Mouse (Mus musculus): ENCODE data around the gene Olfr877. TPM values are rescaled to one million over a fixed set of nuclear protein-coding genes. Genes with fewer than 3 reads are reported as not detected.

Gene Olfr877
- polyA plus RNA-seq (2015; fragmentation: Nextera tagmentation; extraction: Ambion mirVana): not detected in 2 replicates

- 84% methylated on average over 4 of the region's 4 CpGs for WGBS
- H3K36me3 ChIP-seq (ENCODE audit: poor library complexity, severe bottlenecking): no peaks in the 10 kb centered on the region
- no peak within 1 kb of the TSS for H3K4me3 ChIP-seq
- ATAC-seq: no peak
- H3K9ac ChIP-seq: no peak within 1 kb of the TSS
- no peaks in the 10 kb centered on the region for H3K27me3 ChIP-seq
- H3K4me2 ChIP-seq: no peak within 1 kb of the TSS
- no peaks in the 10 kb centered on the region for H3K4me1 ChIP-seq
- no peak within 1 kb of the TSS for H3K27ac ChIP-seq
- no peaks in the 10 kb centered on the region for H3K9me3 ChIP-seq (replicated peaks)
Measured at GRCm38 (mm10) chr9:37853969-37854368, at the start of gene Olfr877. TSS of gene Olfr877 (plus strand) at chr9:37854269.

GRCm38 (mm10) chr9:37807235-37807634 lies 46.8 kb upstream of the Olfr877 start:
- no peak overlapping the region for H3K4me2 ChIP-seq
- H3K4me1 ChIP-seq: no peaks in the 10 kb centered on the region
- no peak overlapping the region for H3K9ac ChIP-seq
- ATAC-seq: no peak
- no peaks in the 10 kb centered on the region for H3K27me3 ChIP-seq
- H3K36me3 ChIP-seq (ENCODE audit: poor library complexity, severe bottlenecking): no peaks in the 10 kb centered on the region
- no peak overlapping the region for H3K4me3 ChIP-seq
- H3K9me3 ChIP-seq (replicated peaks): no peaks in the 10 kb centered on the region
- H3K27ac ChIP-seq: no peak overlapping the region

GRCm38 (mm10) chr9:37808456-37808855 lies 45.6 kb upstream of the Olfr877 start:
- no peak for ATAC-seq
- H3K4me1 ChIP-seq: no peaks in the 10 kb centered on the region
- H3K9ac ChIP-seq: no peak overlapping the region
- H3K27ac ChIP-seq: no peak overlapping the region
- no peaks in the 10 kb centered on the region for H3K9me3 ChIP-seq (replicated peaks)
- no peak overlapping the region for H3K4me3 ChIP-seq
- 91% methylated on average over 3 of the region's 3 CpGs for WGBS
- no peaks in the 10 kb centered on the region for H3K27me3 ChIP-seq
- no peak overlapping the region for H3K4me2 ChIP-seq
- H3K36me3 ChIP-seq (ENCODE audit: poor library complexity, severe bottlenecking): no peaks in the 10 kb centered on the region

GRCm38 (mm10) chr9:37808976-37809375 lies 45.1 kb upstream of the Olfr877 start:
- Histone ChIP-seq H3K36me3 (ENCODE audit: poor library complexity, severe bottlenecking) (no peaks in the 10 kb centered on the region), H3K4me2 (no peak overlapping the region), H3K9me3 (replicated peaks) (no peaks in the 10 kb centered on the region), H3K4me1 (no peaks in the 10 kb centered on the region), H3K9ac (no peak overlapping the region), H3K27me3 (no peaks in the 10 kb centered on the region), H3K4me3 (no peak overlapping the region), H3K27ac (no peak overlapping the region)
- WGBS: 76% methylated on average over 2 of the region's 2 CpGs
- no peak for ATAC-seq

GRCm38 (mm10) chr9:37814696-37815095 lies 39.4 kb upstream of the Olfr877 start:
- no peaks in the 10 kb centered on the region for H3K36me3 ChIP-seq (ENCODE audit: poor library complexity, severe bottlenecking)
- ATAC-seq: peak; percentile 43; the same call in 1 of the 2 replicates
- H3K4me2 ChIP-seq: no peak overlapping the region
- H3K27ac ChIP-seq: no peak overlapping the region
- H3K4me1 ChIP-seq: no peaks in the 10 kb centered on the region
- 53% methylated on average over 3 of the region's 3 CpGs for WGBS
- H3K4me3 ChIP-seq: no peak overlapping the region
- H3K9ac ChIP-seq: no peak overlapping the region
- H3K27me3 ChIP-seq: no peaks in the 10 kb centered on the region
- no peaks in the 10 kb centered on the region for H3K9me3 ChIP-seq (replicated peaks)

GRCm38 (mm10) chr9:37829881-37830280 lies 24.2 kb upstream of the Olfr877 start:
- H3K9ac ChIP-seq: no peak overlapping the region
- no peak for ATAC-seq
- no peak overlapping the region for H3K27ac ChIP-seq
- H3K4me1 ChIP-seq: no peaks in the 10 kb centered on the region
- no peaks in the 10 kb centered on the region for H3K36me3 ChIP-seq (ENCODE audit: poor library complexity, severe bottlenecking)
- H3K27me3 ChIP-seq: no peaks in the 10 kb centered on the region
- H3K9me3 ChIP-seq (replicated peaks): no peaks in the 10 kb centered on the region
- no peak overlapping the region for H3K4me2 ChIP-seq
- H3K4me3 ChIP-seq: no peak overlapping the region

GRCm38 (mm10) chr9:37833341-37833740 lies 20.7 kb upstream of the Olfr877 start:
- H3K4me3 ChIP-seq: no peak overlapping the region
- H3K27me3 ChIP-seq: no peaks in the 10 kb centered on the region
- no peaks in the 10 kb centered on the region for H3K36me3 ChIP-seq (ENCODE audit: poor library complexity, severe bottlenecking)
- no peak overlapping the region for H3K27ac ChIP-seq
- H3K9ac ChIP-seq: no peak overlapping the region
- H3K4me1 ChIP-seq: no peaks in the 10 kb centered on the region
- ATAC-seq: no peak
- H3K4me2 ChIP-seq: no peak overlapping the region
- WGBS: 91% methylated on average over 1 of the region's 1 CpGs
- no peaks in the 10 kb centered on the region for H3K9me3 ChIP-seq (replicated peaks)

GRCm38 (mm10) chr9:37849267-37849666 lies 4.8 kb upstream of the Olfr877 start:
- H3K9me3 ChIP-seq (replicated peaks): no peaks in the 10 kb centered on the region
- 93% methylated on average over 2 of the region's 2 CpGs for WGBS

GRCm38 (mm10) chr9:37863325-37863724 lies 9.3 kb downstream of the Olfr877 start:
- 78% methylated on average over 1 of the region's 1 CpGs for WGBS
- ATAC-seq: no peak
- Histone ChIP-seq H3K9ac (no peak overlapping the region), H3K4me2 (no peak overlapping the region), H3K4me1 (no peaks in the 10 kb centered on the region), H3K9me3 (replicated peaks) (no peaks in the 10 kb centered on the region), H3K27me3 (no peaks in the 10 kb centered on the region), H3K27ac (no peak overlapping the region), H3K4me3 (no peak overlapping the region), H3K36me3 (ENCODE audit: poor library complexity, severe bottlenecking) (no peaks in the 10 kb centered on the region)

More at GRCm38 (mm10) chr9:37849267-37849666, 4.8 kb upstream of the Olfr877 start:
- Histone ChIP-seq H3K36me3 (ENCODE audit: poor library complexity, severe bottlenecking) (no peaks in the 10 kb centered on the region), H3K27ac (no peak overlapping the region), H3K27me3 (no peaks in the 10 kb centered on the region), H3K9ac (no peak overlapping the region), H3K4me1 (no peaks in the 10 kb centered on the region), H3K4me3 (no peak overlapping the region), H3K4me2 (no peak overlapping the region)
- ATAC-seq: no peak

- no peak for ATAC-seq
- no peaks in the 10 kb centered on the region for H3K4me1 ChIP-seq
- no peak overlapping the region for H3K9ac ChIP-seq
- no peaks in the 10 kb centered on the region for H3K27me3 ChIP-seq
- H3K9me3 ChIP-seq (replicated peaks): no peaks in the 10 kb centered on the region
- no peak overlapping the region for H3K4me3 ChIP-seq
- no peaks in the 10 kb centered on the region for H3K36me3 ChIP-seq (ENCODE audit: poor library complexity, severe bottlenecking)
- no peak overlapping the region for H3K27ac ChIP-seq
- WGBS: 63% methylated on average over 1 of the region's 1 CpGs
- no peak overlapping the region for H3K4me2 ChIP-seq
Measured at GRCm38 (mm10) chr9:37870246-37870645, 16.2 kb downstream of the Olfr877 start.

- H3K27ac ChIP-seq: no peak overlapping the region
- H3K36me3 ChIP-seq (ENCODE audit: poor library complexity, severe bottlenecking): no peaks in the 10 kb centered on the region
- no peaks in the 10 kb centered on the region for H3K27me3 ChIP-seq
- no peak for ATAC-seq
- no peak overlapping the region for H3K4me2 ChIP-seq
- H3K4me3 ChIP-seq: no peak overlapping the region
- H3K9ac ChIP-seq: no peak overlapping the region
- no peaks in the 10 kb centered on the region for H3K4me1 ChIP-seq
- H3K9me3 ChIP-seq (replicated peaks): no peaks in the 10 kb centered on the region
- WGBS: 84% methylated on average over 1 of the region's 1 CpGs
Measured at GRCm38 (mm10) chr9:37871097-37871496, 17.0 kb downstream of the Olfr877 start.

GRCm38 (mm10) chr9:37871536-37871935 lies 17.5 kb downstream of the Olfr877 start:
- Histone ChIP-seq H3K4me2 (no peak overlapping the region), H3K9me3 (replicated peaks) (no peaks in the 10 kb centered on the region), H3K27me3 (no peaks in the 10 kb centered on the region), H3K4me3 (no peak overlapping the region), H3K27ac (no peak overlapping the region), H3K4me1 (no peaks in the 10 kb centered on the region), H3K9ac (no peak overlapping the region), H3K36me3 (ENCODE audit: poor library complexity, severe bottlenecking) (no peaks in the 10 kb centered on the region)
- 58% methylated on average over 1 of the region's 1 CpGs for WGBS
- no peak for ATAC-seq

- no peaks in the 10 kb centered on the region for H3K4me1 ChIP-seq
- no peak overlapping the region for H3K4me3 ChIP-seq
- no peak overlapping the region for H3K4me2 ChIP-seq
- no peaks in the 10 kb centered on the region for H3K9me3 ChIP-seq (replicated peaks)
- peak; percentile 30; the same call in 1 of the 2 replicates for ATAC-seq
- no peak overlapping the region for H3K9ac ChIP-seq
- no peak overlapping the region for H3K27ac ChIP-seq
- WGBS: 21% methylated on average over 2 of the region's 2 CpGs
- H3K36me3 ChIP-seq (ENCODE audit: poor library complexity, severe bottlenecking): no peaks in the 10 kb centered on the region
- no peaks in the 10 kb centered on the region for H3K27me3 ChIP-seq
Measured at GRCm38 (mm10) chr9:37890960-37891359, 36.9 kb downstream of the Olfr877 start.

All from forebrain, embryonic 13.5 days (tissue).